Mouse (Mus musculus) heart, postnatal 0 days (tissue): ENCODE measurements around the gene Prkcz. TPM values are rescaled to one million over a fixed set of nuclear protein-coding genes. Genes with fewer than 3 reads are reported as not detected.
A peak's percentile ranks its signal among the peaks of the same experiment; 100 is the strongest.

Source experiments
- ATAC-seq: fragments of 200-750 bp; cut with Nextera tagmentation; 2 replicates; pipeline ENCODE4 v1.8.0; 2017; ENCODE audit warnings: low read depth, moderate number of reproducible peaks, moderate library complexity; ENCODE audit not compliant: insufficient read depth
- DNase-seq: peaks from one replicate; pipeline ENCODE4 v3.0.0-alpha.2; 2016; ENCODE audit warnings: low spot score
- H3K27ac ChIP-seq: fragments of 300-500 bp; sonication (generic); 2 replicates; pipeline ENCODE4 v1.5.1; 2014; ENCODE audit warnings: low read depth, mild to moderate bottlenecking
- H3K27me3 ChIP-seq: fragments of 300-500 bp; sonication (generic); 2 replicates; pipeline ENCODE4 v1.6.1; 2014; ENCODE audit warnings: low read length, mixed read lengths; ENCODE audit not compliant: control insufficient read depth, insufficient read depth
- H3K36me3 ChIP-seq: fragments of 300-500 bp; sonication (generic); replicated peaks from 2 replicates; pipeline ENCODE4 v1.6.1; 2014; ENCODE audit warnings: low read length, mixed read lengths; ENCODE audit not compliant: control insufficient read depth, insufficient read depth
- H3K4me1 ChIP-seq: fragments of 300-500 bp; sonication (generic); 2 replicates; pipeline ENCODE4 v1.6.1; 2014; ENCODE audit warnings: antibody characterized with exemption; ENCODE audit not compliant: control insufficient read depth, insufficient read depth
- H3K4me2 ChIP-seq: fragments of 300-500 bp; sonication (generic); 2 replicates; pipeline ENCODE4 v1.6.1; 2014; ENCODE audit warnings: low read depth, mild to moderate bottlenecking, low read length, moderate library complexity
- H3K4me3 ChIP-seq: fragments of 300-500 bp; sonication (generic); 2 replicates; pipeline ENCODE4 v1.5.1; 2014; ENCODE audit warnings: low read depth, low read length
- H3K9ac ChIP-seq: fragments of 300-500 bp; sonication (generic); replicated peaks from 2 replicates; pipeline ENCODE4 v1.6.1; 2014; ENCODE audit warnings: low read depth, low read length, mixed read lengths
- H3K9me3 ChIP-seq: fragments of 300-500 bp; sonication (generic); replicated peaks from 2 replicates; pipeline ENCODE4 v1.6.1; 2016; ENCODE audit warnings: low read length; ENCODE audit not compliant: control insufficient read depth
- CTCF ChIP-seq: IDR thresholded peaks from 2 replicates; pipeline ENCODE4 v1.5.1; 2016; ENCODE audit warnings: antibody characterized with exemption, control low read depth, low read depth
- EP300 ChIP-seq: IDR thresholded peaks from 2 replicates; pipeline ENCODE4 v1.6.1; 2016; ENCODE audit warnings: antibody characterized with exemption, low read depth
- WGBS: fragments of 180-500 bp; shearing (Covaris S2); extraction: QIAGEN DNeasy Blood & Tissue Kit; methylation state at CpG from one replicate; pipeline ENCODE4 v1.1.7; 2014; 5-methylcytosine and 5-hydroxymethylcytosine counted together
- polyA plus RNA-seq: library from polyadenylated mRNA; unstranded; fragments of >200 nt; fragmentation: Nextera tagmentation; extraction: Ambion mirVana; gene quantifications from 2 replicates; pipeline ENCODE4 v1.2.1, GENCODE M21; 2015
- total RNA-seq: library from RNA; depleted of rRNA; stranded (reverse); fragments of >200 nt; gene quantifications from 2 replicates; pipeline ENCODE4 v1.2.3, GENCODE M21; 2014; ENCODE audit warnings: low replicate concordance

Gene Prkcz
- total and polyA plus RNA-seq, 2 experiments from 2014 or later, result 2.7 to 4.8 TPM

- Histone ChIP-seq H3K9me3 (no peaks in the 10 kb centered on the region), H3K4me1 (no peaks in the 10 kb centered on the region), H3K4me2 (no peak overlapping the region), H3K4me3 (no peak overlapping the region), H3K27ac (no peak overlapping the region), H3K36me3 (no peaks in the 10 kb centered on the region), H3K9ac (no peak overlapping the region), H3K27me3 (0 out of 2 replicates have a peak, but pooled peaks cover 3% of the 10 kb centered on the region)
- WGBS, result 68% methylated on average over 4 of the region's 4 CpGs
- TF ChIP-seq EP300, result no peak
- no peak for TF ChIP-seq CTCF
- DNase-seq, result no peak
- no peak for ATAC-seq
Measured at GRCm38 (mm10) chr4:155298826-155299225, 62.3 kb downstream of the Prkcz start.

GRCm38 (mm10) chr4:155297057-155297456 lies 64.1 kb downstream of the Prkcz start:
- no peaks in the 10 kb centered on the region for H3K4me1 ChIP-seq
- WGBS, result 54% methylated on average over 2 of the region's 2 CpGs
- ATAC-seq, result no peak

GRCm38 (mm10) chr4:155295996-155296395 lies 65.2 kb downstream of the Prkcz start:
- DNase-seq (no peak), ATAC-seq (no peak)
- Histone ChIP-seq H3K4me2 (no peak overlapping the region), H3K27ac (no peak overlapping the region), H3K4me3 (no peak overlapping the region), H3K4me1 (no peaks in the 10 kb centered on the region), H3K9ac (no peak overlapping the region), H3K27me3 (0 out of 2 replicates have a peak, but pooled peaks cover 3% of the 10 kb centered on the region), H3K9me3 (no peaks in the 10 kb centered on the region), H3K36me3 (no peaks in the 10 kb centered on the region)
- TF ChIP-seq EP300, result no peak
- no peak for TF ChIP-seq CTCF
- 36% methylated on average over 4 of the region's 4 CpGs for WGBS

More at GRCm38 (mm10) chr4:155297057-155297456, 64.1 kb downstream of the Prkcz start:
- 0 out of 2 replicates have a peak, but pooled peaks cover 3% of the 10 kb centered on the region for H3K27me3 ChIP-seq
- H3K4me3 ChIP-seq, result no peak overlapping the region
- H3K36me3 ChIP-seq, result no peaks in the 10 kb centered on the region
- no peak overlapping the region for H3K27ac ChIP-seq
- TF ChIP-seq CTCF, result peak; percentile 32
- no peak for TF ChIP-seq EP300
- H3K9ac ChIP-seq, result no peak overlapping the region
- no peak for DNase-seq
- no peak overlapping the region for H3K4me2 ChIP-seq
- no peaks in the 10 kb centered on the region for H3K9me3 ChIP-seq

DNA sequence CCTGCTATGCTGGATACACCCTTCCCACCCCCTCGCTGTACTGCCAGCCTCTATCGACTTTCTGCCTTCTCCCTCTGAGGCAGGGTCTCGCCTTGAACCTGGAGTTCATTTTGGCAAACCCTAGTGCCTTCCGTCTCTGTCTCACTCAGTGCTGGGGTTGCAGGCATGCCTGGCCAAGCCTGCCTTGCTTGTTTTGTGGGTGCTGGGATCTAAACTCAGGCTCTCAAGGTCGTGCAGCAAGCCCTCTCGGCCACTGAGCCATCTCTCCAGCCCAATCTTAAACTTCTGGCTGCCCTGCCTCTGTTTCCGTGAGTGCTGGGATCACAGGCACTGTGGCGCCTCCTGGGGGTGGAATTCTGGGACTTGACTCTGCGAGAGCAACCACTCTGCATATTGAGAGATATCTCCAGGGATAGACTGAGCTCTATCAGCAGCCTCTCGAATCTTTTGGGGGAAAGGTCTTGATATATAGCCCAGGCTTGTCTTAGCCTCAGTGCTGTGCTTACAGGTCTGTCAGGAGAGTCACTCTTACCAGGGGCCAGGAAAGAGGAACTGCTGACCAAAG lies 66.1 kb downstream of the Prkcz start:
- no peak overlapping the region for H3K4me2 ChIP-seq
- no peak overlapping the region for H3K27ac ChIP-seq
- no peak overlapping the region for H3K9ac ChIP-seq
- no peak for ATAC-seq
- no peaks in the 10 kb centered on the region for H3K4me1 ChIP-seq
- no peak for DNase-seq
- no peaks in the 10 kb centered on the region for H3K9me3 ChIP-seq
- H3K4me3 ChIP-seq, result no peak overlapping the region
- no peaks in the 10 kb centered on the region for H3K36me3 ChIP-seq
- H3K27me3 ChIP-seq, result 0 out of 2 replicates have a peak, but pooled peaks cover 3% of the 10 kb centered on the region
- TF ChIP-seq CTCF, result peak; percentile 19; the same call in 1 of the 2 replicates
- TF ChIP-seq EP300, result no peak
- WGBS, result 68% methylated on average over 10 of the region's 10 CpGs

- Histone ChIP-seq H3K27ac (no peak overlapping the region), H3K9ac (no peak overlapping the region), H3K4me1 (no peaks in the 10 kb centered on the region), H3K27me3 (0 out of 2 replicates have a peak, but pooled peaks cover 3% of the 10 kb centered on the region), H3K9me3 (no peaks in the 10 kb centered on the region), H3K4me3 (no peak overlapping the region), H3K36me3 (no peaks in the 10 kb centered on the region), H3K4me2 (no peak overlapping the region)
- TF ChIP-seq EP300, result no peak
- no peak for TF ChIP-seq CTCF
- no peak for DNase-seq
- 86% methylated on average over 14 of the region's 14 CpGs for WGBS
- no peak for ATAC-seq
Measured at GRCm38 (mm10) chr4:155294381-155294780, 66.8 kb downstream of the Prkcz start.

GRCm38 (mm10) chr4:155292863-155293262 lies 68.3 kb downstream of the Prkcz start:
- Histone ChIP-seq H3K9ac (no peak overlapping the region), H3K9me3 (no peaks in the 10 kb centered on the region), H3K36me3 (no peaks in the 10 kb centered on the region), H3K4me3 (no peak overlapping the region), H3K4me1 (no peaks in the 10 kb centered on the region), H3K4me2 (no peak overlapping the region), H3K27ac (no peak overlapping the region), H3K27me3 (0 out of 2 replicates have a peak, but pooled peaks cover 3% of the 10 kb centered on the region)
- no peak for ATAC-seq
- DNase-seq, result no peak
- TF ChIP-seq EP300, result no peak
- TF ChIP-seq CTCF, result no peak
- 77% methylated on average over 10 of the region's 10 CpGs for WGBS
